Mouse (Mus musculus) kidney, adult 2 months (tissue): ENCODE measurements around the gene Prss54. TPM values are rescaled to one million over a fixed set of nuclear protein-coding genes. Genes with fewer than 3 reads are reported as not detected.

Experiments
- DNase-seq: peaks from one replicate; pipeline ENCODE4 v3.0.0; 2021
- H3K27ac ChIP-seq: fragments of 200-500 bp; 2 replicates; pipeline ENCODE4 v1.5.1; 2012; ENCODE audit warnings: low read depth, low read length, control low read depth, inconsistent platforms; ENCODE audit not compliant: insufficient read depth
- H3K27me3 ChIP-seq: fragments of 200-500 bp; replicated peaks from 2 replicates; pipeline ENCODE4 v1.6.1; 2012; ENCODE audit warnings: mild to moderate bottlenecking, moderate library complexity, low read length, inconsistent platforms; ENCODE audit not compliant: control insufficient read depth, insufficient read depth
- H3K36me3 ChIP-seq: fragments of 200-500 bp; 2 replicates; pipeline ENCODE4 v1.6.1; 2012; ENCODE audit warnings: mild to moderate bottlenecking, moderate library complexity, low read length, inconsistent platforms; ENCODE audit not compliant: control insufficient read depth, insufficient read depth
- H3K4me1 ChIP-seq: fragments of 200-500 bp; 2 replicates; pipeline ENCODE4 v1.6.1; 2011; ENCODE audit warnings: low read length; ENCODE audit not compliant: control insufficient read depth, insufficient read depth
- H3K4me3 ChIP-seq: fragments of 200-500 bp; 2 replicates; pipeline ENCODE4 v1.5.1; 2011; ENCODE audit warnings: mild to moderate bottlenecking, low read depth, low read length, control low read depth; ENCODE audit not compliant: insufficient read depth
- CTCF ChIP-seq: fragments of 200-500 bp; conservative IDR thresholded peaks from 2 replicates; pipeline ENCODE4 v1.5.1; 2011; ENCODE audit warnings: low read depth, mild to moderate bottlenecking, control low read depth, low read length, moderate library complexity, mixed read lengths; ENCODE audit not compliant: insufficient read depth, insufficient read length
- POLR2A ChIP-seq: fragments of 200-500 bp; IDR thresholded peaks from one replicate; pipeline ENCODE4 v1.6.1; 2011; ENCODE audit warnings: low read depth, low read length, control low read depth
- WGBS: fragments of 180-500 bp; shearing (Covaris S2); methylation state at CpG from one replicate; pipeline ENCODE4 v1.1.7; 2018; 5-methylcytosine and 5-hydroxymethylcytosine counted together
- polyA plus RNA-seq: library from polyadenylated mRNA; depleted of rRNA; stranded (reverse); fragments of >200 nt; gene quantifications from 2 replicates; pipeline ENCODE4 v1.2.3, GENCODE M21; 2012; rRNA removed

Prss54 gene
- polyA plus RNA-seq = 0.08 TPM in 1 of 2 replicates, not detected in the other

- no peak for DNase-seq
- no peaks in the 10 kb centered on the region for H3K36me3 ChIP-seq
- H3K27me3 ChIP-seq = no peaks in the 10 kb centered on the region; the same call in 1 of the 2 replicates
- no peak within 1 kb of the TSS for H3K4me3 ChIP-seq
- TF ChIP-seq CTCF (no peak), POLR2A (no peak)
- no peaks in the 10 kb centered on the region for H3K4me1 ChIP-seq
- H3K27ac ChIP-seq = no peak within 1 kb of the TSS
- WGBS = 90% methylated on average over 10 of the region's 10 CpGs
Observed at GRCm38 (mm10) chr8:95576240-95576639, at the start of gene Prss54. Gene Prss54 (minus strand): TSS chr8:95576340.

- H3K27me3 ChIP-seq = no peaks in the 10 kb centered on the region
- H3K4me1 ChIP-seq = no peaks in the 10 kb centered on the region
- DNase-seq = no peak
- no peak overlapping the region for H3K4me3 ChIP-seq
- no peak overlapping the region for H3K27ac ChIP-seq
- whole genome bisulfite sequencing = 87% methylated on average over 2 of the region's 2 CpGs
- H3K36me3 ChIP-seq = no peaks in the 10 kb centered on the region
- TF ChIP-seq POLR2A = no peak
- no peak for TF ChIP-seq CTCF
Observed at GRCm38 (mm10) chr8:95624833-95625232, 48.7 kb upstream of the Prss54 start.

- 92% methylated on average over 2 of the region's 2 CpGs for WGBS
Observed at GRCm38 (mm10) chr8:95620046-95620445, 43.9 kb upstream of the Prss54 start.

GRCm38 (mm10) chr8:95616383-95616782 lies 40.2 kb upstream of the Prss54 start:
- no peak overlapping the region for H3K4me3 ChIP-seq
- H3K27me3 ChIP-seq = no peaks in the 10 kb centered on the region
- no peaks in the 10 kb centered on the region for H3K4me1 ChIP-seq
- TF ChIP-seq CTCF = no peak
- no peak for TF ChIP-seq POLR2A
- DNase-seq = no peak
- H3K27ac ChIP-seq = no peak overlapping the region
- no peaks in the 10 kb centered on the region for H3K36me3 ChIP-seq
- 81% methylated on average over 7 of the region's 7 CpGs for WGBS

More at GRCm38 (mm10) chr8:95620046-95620445, 43.9 kb upstream of the Prss54 start:
- Histone ChIP-seq H3K4me3 (no peak overlapping the region), H3K27me3 (no peaks in the 10 kb centered on the region), H3K4me1 (no peaks in the 10 kb centered on the region), H3K36me3 (no peaks in the 10 kb centered on the region), H3K27ac (no peak overlapping the region)
- DNase-seq = no peak
- TF ChIP-seq POLR2A = no peak
- no peak for TF ChIP-seq CTCF

GRCm38 (mm10) chr8:95611769-95612168 lies 35.6 kb upstream of the Prss54 start:
- 60% methylated on average over 5 of the region's 5 CpGs for WGBS
- Histone ChIP-seq H3K27ac (no peak overlapping the region), H3K27me3 (no peaks in the 10 kb centered on the region), H3K4me1 (no peaks in the 10 kb centered on the region), H3K4me3 (no peak overlapping the region), H3K36me3 (no peaks in the 10 kb centered on the region)
- TF ChIP-seq POLR2A (no peak), CTCF (no peak)
- DNase-seq = no peak

- WGBS = 76% methylated on average over 14 of the region's 14 CpGs
- Histone ChIP-seq H3K4me1 (no peaks in the 10 kb centered on the region), H3K27ac (no peak overlapping the region), H3K36me3 (no peaks in the 10 kb centered on the region), H3K27me3 (no peaks in the 10 kb centered on the region), H3K4me3 (no peak overlapping the region)
- no peak for DNase-seq
- TF ChIP-seq CTCF = no peak
- no peak for TF ChIP-seq POLR2A
Observed at GRCm38 (mm10) chr8:95610749-95611148, 34.6 kb upstream of the Prss54 start.

GRCm38 (mm10) chr8:95609406-95609805 lies 33.3 kb upstream of the Prss54 start:
- no peak for DNase-seq
- Histone ChIP-seq H3K4me3 (no peak overlapping the region), H3K4me1 (no peaks in the 10 kb centered on the region), H3K36me3 (no peaks in the 10 kb centered on the region), H3K27ac (no peak overlapping the region), H3K27me3 (no peaks in the 10 kb centered on the region)
- TF ChIP-seq CTCF (no peak), POLR2A (no peak)
- WGBS = 77% methylated on average over 5 of the region's 5 CpGs
